Mouse (Mus musculus) limb, embryonic 12.5 days (tissue): ENCODE measurements around the gene Nfasc. TPM values are rescaled to one million over a fixed set of nuclear protein-coding genes. Genes with fewer than 3 reads are reported as not detected.

Experiments
- ATAC-seq: fragments of 200-750 bp; cut with Nextera tagmentation; 2 replicates; pipeline ENCODE4 v1.8.0; 2017; ENCODE audit warnings: low read depth, moderate TSS enrichment; ENCODE audit not compliant: insufficient number of reproducible peaks, insufficient read depth, low FRiP score, low TSS enrichment
- H3K27ac ChIP-seq: fragments of 300-500 bp; sonication (generic); 2 replicates; pipeline ENCODE4 v1.5.1; 2016; ENCODE audit warnings: mild to moderate bottlenecking, moderate library complexity
- H3K27me3 ChIP-seq: fragments of 300-500 bp; sonication (generic); 2 replicates; pipeline ENCODE4 v1.6.1; 2016; ENCODE audit warnings: mild to moderate bottlenecking, moderate library complexity
- H3K36me3 ChIP-seq: fragments of 300-500 bp; sonication (generic); 2 replicates; pipeline ENCODE4 v1.6.1; 2016; ENCODE audit warnings: mild to moderate bottlenecking, moderate library complexity
- H3K4me1 ChIP-seq: fragments of 300-500 bp; sonication (generic); replicated peaks from 2 replicates; pipeline ENCODE4 v1.6.1; 2016
- H3K4me2 ChIP-seq: fragments of 300-500 bp; sonication (generic); 2 replicates; pipeline ENCODE4 v1.6.1; 2016; ENCODE audit warnings: mild to moderate bottlenecking, moderate library complexity
- H3K4me3 ChIP-seq: fragments of 300-500 bp; sonication (generic); replicated peaks from 2 replicates; pipeline ENCODE4 v1.5.1; 2016; ENCODE audit warnings: mild to moderate bottlenecking
- H3K9ac ChIP-seq: fragments of 300-500 bp; sonication (generic); replicated peaks from 2 replicates; pipeline ENCODE4 v1.6.1; 2016; ENCODE audit warnings: mild to moderate bottlenecking, moderate library complexity
- H3K9me3 ChIP-seq: fragments of 300-500 bp; sonication (generic); 2 replicates; pipeline ENCODE4 v1.6.1; 2016; ENCODE audit warnings: mild to moderate bottlenecking, moderate library complexity
- WGBS: fragments of 180-500 bp; shearing (Covaris S2); methylation state at CpG from one replicate; pipeline ENCODE4 v1.1.7; 2016; 5-methylcytosine and 5-hydroxymethylcytosine counted together
- polyA plus RNA-seq: library from polyadenylated mRNA; unstranded; fragments of >200 nt; fragmentation: Nextera tagmentation; extraction: Ambion mirVana; gene quantifications from 2 replicates; pipeline ENCODE4 v1.2.1, GENCODE M21; 2016

The Nfasc gene
- polyA plus RNA-seq, 1 experiment from 2014 or later, result 0.81 TPM

DNA sequence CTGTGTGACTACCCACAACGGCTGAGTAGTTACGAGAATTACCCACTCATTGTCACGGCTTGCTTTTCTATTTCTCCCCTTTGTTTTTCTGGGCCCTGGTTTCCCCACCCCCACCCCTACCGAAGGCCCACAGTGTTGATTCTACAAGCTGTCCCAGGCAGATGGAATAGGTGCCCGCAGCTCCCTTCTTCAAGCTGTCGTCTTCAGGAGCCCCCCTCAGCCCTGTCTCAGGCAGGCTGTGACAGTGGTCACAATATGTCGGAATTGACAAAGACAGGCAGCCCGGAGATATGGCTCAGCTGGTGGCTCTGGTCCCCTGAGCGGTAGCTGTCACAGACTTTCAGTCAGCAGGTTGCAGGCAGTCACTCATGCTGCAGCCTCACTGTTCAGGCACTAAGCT lies 90.9 kb downstream of the Nfasc start:
- Histone ChIP-seq H3K9ac (no peak overlapping the region), H3K27ac (no peak overlapping the region), H3K27me3 (no peaks in the 10 kb centered on the region), H3K4me1 (peaks cover 15% of the 10 kb centered on the region), H3K9me3 (no peaks in the 10 kb centered on the region), H3K36me3 (no peaks in the 10 kb centered on the region), H3K4me2 (no peak overlapping the region), H3K4me3 (no peak overlapping the region)
- 83% methylated on average over 9 of the region's 9 CpGs for WGBS
- ATAC-seq, result no peak

DNA sequence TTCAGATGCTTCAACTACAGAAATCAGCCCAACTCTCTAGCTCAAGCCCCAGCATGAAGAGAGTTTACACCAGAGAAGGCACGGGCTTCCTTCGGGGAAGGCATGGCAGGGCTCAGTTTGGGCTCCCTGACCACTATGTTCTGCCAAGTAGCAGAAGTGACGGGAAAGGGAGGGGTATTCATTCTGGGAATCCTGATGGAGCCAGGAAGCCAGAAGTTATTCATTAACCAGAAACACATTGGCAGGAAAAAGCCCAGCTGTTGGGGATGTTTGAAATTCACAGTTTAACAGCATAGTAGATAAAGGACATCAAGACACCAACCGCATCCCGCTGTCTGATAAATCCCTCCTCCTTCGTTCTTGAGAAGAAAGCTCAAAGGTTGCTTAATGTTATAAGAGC lies 93.6 kb downstream of the Nfasc start:
- ATAC-seq, result no peak
- Histone ChIP-seq H3K36me3 (no peaks in the 10 kb centered on the region), H3K4me1 (peaks cover 15% of the 10 kb centered on the region), H3K4me3 (no peak overlapping the region), H3K4me2 (no peak overlapping the region), H3K9ac (no peak overlapping the region), H3K27ac (no peak overlapping the region), H3K27me3 (no peaks in the 10 kb centered on the region), H3K9me3 (no peaks in the 10 kb centered on the region)
- 61% methylated on average over 6 of the region's 6 CpGs for WGBS

DNA sequence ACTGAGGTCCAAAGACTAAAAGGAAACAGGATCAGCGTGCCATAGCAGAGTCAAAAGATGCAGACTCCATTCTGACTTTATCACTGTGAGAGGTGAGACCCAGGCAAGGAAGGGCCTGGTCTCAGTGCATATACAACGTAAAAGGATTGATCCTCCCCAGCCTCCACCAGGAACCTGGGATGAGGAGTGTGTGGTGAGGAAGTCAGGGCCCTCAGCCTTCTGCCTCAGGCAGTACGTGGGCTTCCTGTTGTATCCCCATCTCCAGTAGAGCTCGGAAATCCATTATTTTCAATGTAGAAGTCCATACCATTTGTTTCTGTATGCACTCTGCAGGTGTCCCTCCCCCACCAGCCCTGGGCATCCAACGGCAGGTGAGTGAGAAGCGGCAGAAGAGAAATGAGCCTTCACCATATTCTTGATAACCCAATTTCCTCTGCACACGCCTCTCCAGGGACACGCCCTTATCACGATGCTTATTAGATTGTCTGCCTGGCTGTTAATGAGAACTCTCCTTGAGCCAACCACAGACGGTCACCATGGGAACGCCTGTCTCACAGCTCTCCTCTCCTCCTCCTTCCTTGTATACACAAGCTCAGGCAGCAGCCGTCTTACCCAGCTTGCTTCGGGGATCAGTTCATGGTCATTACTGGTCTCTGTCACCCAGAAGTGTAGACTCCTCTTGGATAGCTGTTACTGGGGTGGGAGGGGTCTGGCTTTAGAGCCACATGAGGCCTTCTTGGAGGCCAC lies 100.4 kb downstream of the Nfasc start:
- no peak overlapping the region for H3K4me2 ChIP-seq
- WGBS, result 74% methylated on average over 13 of the region's 13 CpGs
- peaks cover 2% of the 10 kb centered on the region; the same call in 1 of the 2 replicates for H3K4me1 ChIP-seq
- H3K4me3 ChIP-seq, result no peak overlapping the region
- no peaks in the 10 kb centered on the region for H3K36me3 ChIP-seq
- H3K27ac ChIP-seq, result no peak overlapping the region
- peaks cover 25% of the 10 kb centered on the region for H3K27me3 ChIP-seq
- no peak overlapping the region for H3K9ac ChIP-seq
- no peaks in the 10 kb centered on the region for H3K9me3 ChIP-seq
- ATAC-seq, result no peak

DNA sequence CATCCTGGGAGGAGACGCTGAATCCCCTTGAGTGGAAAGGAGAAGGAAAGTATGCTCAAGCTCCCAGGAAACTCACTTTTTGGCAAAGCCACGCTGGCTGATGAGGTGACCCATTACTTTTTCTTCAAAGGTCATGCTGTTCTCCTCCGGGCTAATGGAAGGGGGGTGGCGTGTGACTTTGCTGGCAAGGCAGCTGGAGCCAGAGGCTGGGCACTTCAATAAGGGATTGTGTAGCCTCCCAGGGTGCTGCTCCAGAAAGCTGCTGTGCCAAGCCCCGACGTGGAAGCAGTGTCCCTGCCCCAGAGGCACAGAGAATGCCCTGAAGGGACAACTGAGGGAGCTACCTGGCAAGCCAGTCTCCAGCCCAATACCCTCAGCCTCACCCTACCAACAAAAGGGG lies 101.3 kb downstream of the Nfasc start:
- Histone ChIP-seq H3K9me3 (no peaks in the 10 kb centered on the region), H3K4me1 (no peaks in the 10 kb centered on the region), H3K9ac (no peak overlapping the region), H3K4me3 (no peak overlapping the region), H3K27me3 (peaks cover 25% of the 10 kb centered on the region), H3K27ac (no peak overlapping the region), H3K36me3 (no peaks in the 10 kb centered on the region), H3K4me2 (no peak overlapping the region)
- 78% methylated on average over 6 of the region's 6 CpGs for WGBS
- ATAC-seq, result no peak

GRCm38 (mm10) chr1:132637346-132637745 lies 104.3 kb downstream of the Nfasc start:
- Histone ChIP-seq H3K36me3 (no peaks in the 10 kb centered on the region), H3K9me3 (no peaks in the 10 kb centered on the region), H3K4me3 (no peak overlapping the region), H3K4me2 (no peak overlapping the region), H3K27me3 (peaks cover 33% of the 10 kb centered on the region), H3K4me1 (no peaks in the 10 kb centered on the region), H3K9ac (no peak overlapping the region), H3K27ac (no peak overlapping the region)
- WGBS, result 83% methylated on average over 7 of the region's 7 CpGs
- no peak for ATAC-seq

DNA sequence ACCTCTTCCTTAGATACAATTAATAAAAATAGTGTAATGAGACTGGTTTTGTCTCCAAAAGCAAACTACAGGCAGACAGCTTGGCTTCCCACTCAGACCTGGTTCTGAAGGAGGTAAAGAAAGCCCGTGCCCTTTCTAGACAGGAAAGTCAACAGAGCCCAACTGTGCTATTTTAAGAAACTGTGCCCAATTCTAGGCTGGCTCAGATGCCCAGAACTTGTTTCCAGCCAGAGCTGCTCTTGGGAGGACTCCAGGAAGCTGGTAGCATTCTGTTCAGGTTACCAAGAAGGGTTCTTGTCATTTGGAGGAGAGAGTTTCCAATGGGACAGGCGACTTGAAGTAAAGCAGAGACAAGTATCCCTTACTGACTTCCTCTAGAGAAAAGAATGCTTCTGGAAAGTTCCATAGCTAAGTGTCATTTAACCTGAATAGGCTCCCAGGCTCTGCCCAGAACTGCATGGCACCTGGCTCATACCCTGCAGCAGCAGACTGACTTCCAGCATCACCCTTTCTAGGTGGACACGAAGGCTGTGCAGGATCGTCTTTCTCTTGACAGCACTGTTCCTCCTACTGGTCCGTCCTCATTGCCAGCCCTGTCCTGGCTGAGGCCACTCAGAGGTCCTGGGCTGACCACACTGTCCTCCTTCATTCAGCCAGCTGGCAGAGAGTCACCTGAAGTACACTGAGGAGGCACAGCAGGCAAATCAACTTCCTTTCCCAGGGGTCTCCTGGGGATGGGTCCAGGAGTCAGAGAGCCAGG lies 111.8 kb downstream of the Nfasc start:
- H3K9ac ChIP-seq, result no peak overlapping the region
- ATAC-seq, result no peak
- H3K36me3 ChIP-seq, result no peaks in the 10 kb centered on the region
- H3K4me3 ChIP-seq, result no peak overlapping the region
- no peak overlapping the region for H3K27ac ChIP-seq
- no peaks in the 10 kb centered on the region for H3K9me3 ChIP-seq
- peaks cover 27% of the 10 kb centered on the region for H3K27me3 ChIP-seq
- no peak overlapping the region for H3K4me2 ChIP-seq
- peaks cover 13% of the 10 kb centered on the region for H3K4me1 ChIP-seq
- WGBS, result 77% methylated on average over 5 of the region's 5 CpGs

GRCm38 (mm10) chr1:132628599-132628998 lies 113.0 kb downstream of the Nfasc start:
- Histone ChIP-seq H3K9ac (no peak overlapping the region), H3K27me3 (peaks cover 23% of the 10 kb centered on the region), H3K4me1 (peaks cover 23% of the 10 kb centered on the region), H3K4me2 (no peak overlapping the region), H3K4me3 (no peak overlapping the region), H3K27ac (no peak overlapping the region), H3K9me3 (no peaks in the 10 kb centered on the region), H3K36me3 (no peaks in the 10 kb centered on the region)
- WGBS, result 68% methylated on average over 3 of the region's 3 CpGs
- ATAC-seq, result no peak

DNA sequence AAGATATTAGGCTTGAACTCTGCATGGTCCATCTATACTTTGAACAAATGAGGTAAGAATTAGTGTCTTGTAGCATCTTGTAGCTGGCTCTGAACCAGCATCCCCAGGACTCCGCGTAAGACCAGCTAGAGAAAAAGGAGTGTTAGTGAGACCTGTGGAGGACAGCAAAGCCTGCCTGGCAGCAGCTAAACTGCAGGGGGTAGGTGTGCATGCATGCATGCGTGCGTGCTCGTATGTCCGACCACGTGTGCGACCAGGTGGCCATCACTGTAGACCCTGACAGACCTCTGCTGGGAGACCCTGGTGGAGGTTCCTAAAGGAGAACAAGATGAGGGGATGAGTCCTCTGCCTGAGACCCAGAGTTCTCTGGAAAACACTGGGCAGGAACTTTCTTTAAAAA lies 113.4 kb downstream of the Nfasc start:
- Histone ChIP-seq H3K36me3 (no peaks in the 10 kb centered on the region), H3K4me1 (peaks cover 26% of the 10 kb centered on the region), H3K4me2 (no peak overlapping the region), H3K4me3 (no peak overlapping the region), H3K9me3 (no peaks in the 10 kb centered on the region), H3K27ac (no peak overlapping the region), H3K27me3 (peaks cover 24% of the 10 kb centered on the region), H3K9ac (no peak overlapping the region)
- ATAC-seq, result no peak
- WGBS, result 90% methylated on average over 8 of the region's 8 CpGs

- no peak for ATAC-seq
- 38% methylated on average over 7 of the region's 7 CpGs for WGBS
- peaks cover 22% of the 10 kb centered on the region for H3K27me3 ChIP-seq
- H3K9me3 ChIP-seq, result no peaks in the 10 kb centered on the region
- H3K4me3 ChIP-seq, result no peak overlapping the region
- H3K9ac ChIP-seq, result no peak overlapping the region
- H3K4me1 ChIP-seq, result peaks cover 28% of the 10 kb centered on the region
- no peaks in the 10 kb centered on the region for H3K36me3 ChIP-seq
- no peak overlapping the region for H3K4me2 ChIP-seq
- H3K27ac ChIP-seq, result no peak overlapping the region
Observed at GRCm38 (mm10) chr1:132626125-132626756, 115.4 kb downstream of the Nfasc start.

DNA sequence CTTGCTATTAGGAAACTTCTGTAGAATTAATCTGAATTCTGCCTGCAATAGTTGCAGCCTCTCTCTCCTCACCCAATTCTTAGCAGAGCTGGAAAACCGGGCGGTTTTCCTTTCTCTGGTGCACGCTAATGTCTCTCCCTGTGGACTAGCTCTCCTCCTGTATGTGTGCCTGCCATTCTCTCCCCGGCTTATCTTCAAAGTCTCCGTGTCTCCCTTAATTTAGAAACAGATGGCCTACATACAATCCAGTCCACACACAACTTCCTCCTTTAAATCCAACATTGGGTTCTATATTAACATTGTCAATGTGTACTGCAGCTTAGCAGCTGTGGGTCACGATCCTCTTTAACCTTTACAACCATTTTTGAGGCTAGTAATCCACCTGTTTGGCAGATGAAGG lies 116.6 kb downstream of the Nfasc start:
- H3K4me1 ChIP-seq, result peaks cover 28% of the 10 kb centered on the region
- no peak overlapping the region for H3K4me2 ChIP-seq
- no peak overlapping the region for H3K4me3 ChIP-seq
- 32% methylated on average over 6 of the region's 6 CpGs for WGBS
- H3K27ac ChIP-seq, result no peak overlapping the region
- H3K9ac ChIP-seq, result no peak overlapping the region
- H3K9me3 ChIP-seq, result no peaks in the 10 kb centered on the region
- no peaks in the 10 kb centered on the region for H3K36me3 ChIP-seq
- ATAC-seq, result 0 out of 2 replicates have a peak, but pooled peaks have one; percentile 9
- peaks cover 13% of the 10 kb centered on the region for H3K27me3 ChIP-seq

GRCm38 (mm10) chr1:132624466-132624865 lies 117.1 kb downstream of the Nfasc start:
- no peaks in the 10 kb centered on the region for H3K9me3 ChIP-seq
- H3K4me2 ChIP-seq, result no peak overlapping the region
- no peak overlapping the region for H3K4me3 ChIP-seq
- ATAC-seq, result no peak
- H3K36me3 ChIP-seq, result no peaks in the 10 kb centered on the region
- H3K4me1 ChIP-seq, result peaks cover 28% of the 10 kb centered on the region
- peaks cover 12% of the 10 kb centered on the region for H3K27me3 ChIP-seq
- H3K27ac ChIP-seq, result no peak overlapping the region
- no peak overlapping the region for H3K9ac ChIP-seq
- WGBS, result 5% methylated on average over 1 of the region's 1 CpGs
